Mouse (Mus musculus) midbrain, postnatal 0 days (tissue): ENCODE results near the gene Tnni3. TPM values are rescaled to one million over a fixed set of nuclear protein-coding genes. Genes with fewer than 3 reads are reported as not detected.

Experiments
- ATAC-seq: fragments of 200-750 bp; cut with Nextera tagmentation; 2 replicates; pipeline ENCODE4 v1.8.0; 2017; ENCODE audit warnings: moderate number of reproducible peaks, mild to moderate bottlenecking, moderate TSS enrichment, moderate library complexity; ENCODE audit not compliant: low FRiP score
- DNase-seq: peaks from one replicate; pipeline ENCODE4 v3.0.0-alpha.2; 2015; ENCODE audit warnings: low spot score
- H3K27ac ChIP-seq: fragments of 300-500 bp; sonication (generic); 2 replicates; pipeline ENCODE4 v1.5.1; 2014; ENCODE audit warnings: low read depth, mild to moderate bottlenecking, low read length, mixed read lengths
- H3K27me3 ChIP-seq: fragments of 300-500 bp; sonication (generic); 2 replicates; pipeline ENCODE4 v1.6.1; 2014; ENCODE audit warnings: low read length, control low read depth, mixed read lengths; ENCODE audit not compliant: insufficient read depth
- H3K36me3 ChIP-seq: fragments of 300-500 bp; sonication (generic); 2 replicates; pipeline ENCODE4 v1.6.1; 2014; ENCODE audit warnings: low read length, control low read depth, mixed read lengths; ENCODE audit not compliant: insufficient read depth
- H3K4me1 ChIP-seq: fragments of 300-500 bp; sonication (generic); 2 replicates; pipeline ENCODE4 v1.6.1; 2014; ENCODE audit warnings: mild to moderate bottlenecking, control low read depth, antibody characterized with exemption, low read length, mixed read lengths; ENCODE audit not compliant: insufficient read depth
- H3K4me2 ChIP-seq: fragments of 300-500 bp; sonication (generic); 2 replicates; pipeline ENCODE4 v1.6.1; 2014; ENCODE audit warnings: low read depth, mild to moderate bottlenecking, low read length, mixed read lengths; ENCODE audit not compliant: poor library complexity, severe bottlenecking
- H3K4me3 ChIP-seq: fragments of 300-500 bp; sonication (generic); 2 replicates; pipeline ENCODE4 v1.5.1; 2014; ENCODE audit warnings: low read depth, mild to moderate bottlenecking, low read length, moderate library complexity
- H3K9ac ChIP-seq: fragments of 300-500 bp; sonication (generic); replicated peaks from 2 replicates; pipeline ENCODE4 v1.6.1; 2014; ENCODE audit warnings: mild to moderate bottlenecking, low read length, moderate library complexity, mixed read lengths; ENCODE audit not compliant: poor library complexity, severe bottlenecking
- H3K9me3 ChIP-seq: fragments of 300-500 bp; sonication (generic); 2 replicates; pipeline ENCODE4 v1.6.1; 2016; ENCODE audit warnings: low read length, control low read depth
- CTCF ChIP-seq: IDR thresholded peaks from 2 replicates; pipeline ENCODE4 v1.5.1; 2016; ENCODE audit warnings: antibody characterized with exemption, mild to moderate bottlenecking
- WGBS: fragments of 180-500 bp; shearing (Covaris S2); extraction: QIAGEN DNeasy Blood & Tissue Kit; methylation state at CpG from one replicate; pipeline ENCODE4 v1.1.7; 2014; 5-methylcytosine and 5-hydroxymethylcytosine counted together
- polyA plus RNA-seq: library from polyadenylated mRNA; unstranded; fragments of >200 nt; fragmentation: Nextera tagmentation; extraction: Ambion mirVana; gene quantifications from 2 replicates; pipeline ENCODE4 v1.2.1, GENCODE M21; 2015
- total RNA-seq: library from RNA; depleted of rRNA; stranded (reverse); fragments of >200 nt; gene quantifications from 2 replicates; pipeline ENCODE4 v1.2.3, GENCODE M21; 2014

Tnni3 gene
- total and polyA plus RNA-seq, 2 experiments from 2014 or later = 1.7 to 4.1 TPM

- 23% methylated on average over 40 of the region's 40 CpGs for WGBS
- H3K4me2 ChIP-seq = peak overlapping the region; percentile 53
- H3K4me1 ChIP-seq = peaks cover 4% of the 10 kb centered on the region; the same call in 1 of the 2 replicates
- peak; percentile 92 for DNase-seq
- peak overlapping the region; percentile 25 for H3K4me3 ChIP-seq
- H3K27ac ChIP-seq = no peak overlapping the region
- 0 out of 2 replicates have a peak, but pooled peaks cover 1% of the 10 kb centered on the region for H3K27me3 ChIP-seq
- no peaks in the 10 kb centered on the region for H3K36me3 ChIP-seq
- peak; percentile 89 for ATAC-seq
- peak; percentile 87 for TF ChIP-seq CTCF
- peak overlapping the region; percentile 50 for H3K9ac ChIP-seq
- no peaks in the 10 kb centered on the region for H3K9me3 ChIP-seq
Observed at GRCm38 (mm10) chr7:4526341-4527301, 2.6 kb upstream of the Tnni3 start.

GRCm38 (mm10) chr7:4523205-4524130 is 561 bp downstream of the Tnni3 start:
- TF ChIP-seq CTCF = no peak
- 93% methylated on average over 33 of the region's 33 CpGs for WGBS
- H3K9ac ChIP-seq = no peak overlapping the region
- peaks cover 4% of the 10 kb centered on the region; the same call in 1 of the 2 replicates for H3K4me1 ChIP-seq
- DNase-seq (no peak), ATAC-seq (no peak)
- H3K4me3 ChIP-seq = no peak overlapping the region
- H3K27me3 ChIP-seq = 0 out of 2 replicates have a peak, but pooled peaks cover 2% of the 10 kb centered on the region
- no peaks in the 10 kb centered on the region for H3K36me3 ChIP-seq
- no peaks in the 10 kb centered on the region for H3K9me3 ChIP-seq
- H3K27ac ChIP-seq = no peak overlapping the region
- no peak overlapping the region for H3K4me2 ChIP-seq

GRCm38 (mm10) chr7:4522292-4522691 is 1.7 kb downstream of the Tnni3 start:
- H3K9me3 ChIP-seq = no peaks in the 10 kb centered on the region
- no peak overlapping the region for H3K9ac ChIP-seq
- DNase-seq (no peak), ATAC-seq (no peak)
- WGBS = 77% methylated on average over 6 of the region's 6 CpGs
- H3K4me2 ChIP-seq = no peak overlapping the region
- 0 out of 2 replicates have a peak, but pooled peaks cover 2% of the 10 kb centered on the region for H3K27me3 ChIP-seq
- no peak for TF ChIP-seq CTCF
- H3K4me3 ChIP-seq = no peak overlapping the region
- no peak overlapping the region for H3K27ac ChIP-seq
- H3K36me3 ChIP-seq = no peaks in the 10 kb centered on the region
- H3K4me1 ChIP-seq = peaks cover 4% of the 10 kb centered on the region; the same call in 1 of the 2 replicates

- 0 out of 2 replicates have a peak, but pooled peaks have one; percentile 28 for TF ChIP-seq CTCF
- Histone ChIP-seq H3K27ac (no peak overlapping the region), H3K4me2 (peak overlapping the region; percentile 44), H3K9me3 (no peaks in the 10 kb centered on the region), H3K9ac (no peak overlapping the region), H3K36me3 (no peaks in the 10 kb centered on the region), H3K27me3 (0 out of 2 replicates have a peak, but pooled peaks cover 2% of the 10 kb centered on the region), H3K4me3 (peak overlapping the region; percentile 17; the same call in 1 of the 2 replicates), H3K4me1 (no peaks in the 10 kb centered on the region)
- DNase-seq (no peak), ATAC-seq (no peak)
- WGBS = 37% methylated on average over 32 of the region's 32 CpGs
Observed at GRCm38 (mm10) chr7:4521231-4522003, 2.6 kb downstream of the Tnni3 start.

- no peak overlapping the region for H3K4me2 ChIP-seq
- no peaks in the 10 kb centered on the region for H3K9me3 ChIP-seq
- no peaks in the 10 kb centered on the region for H3K36me3 ChIP-seq
- no peak for TF ChIP-seq CTCF
- H3K27me3 ChIP-seq = 0 out of 2 replicates have a peak, but pooled peaks cover 2% of the 10 kb centered on the region
- ATAC-seq (no peak), DNase-seq (no peak)
- H3K9ac ChIP-seq = no peak overlapping the region
- no peak overlapping the region for H3K27ac ChIP-seq
- 80% methylated on average over 1 of the region's 1 CpGs for WGBS
- H3K4me1 ChIP-seq = no peaks in the 10 kb centered on the region
- no peak overlapping the region for H3K4me3 ChIP-seq
Observed at GRCm38 (mm10) chr7:4518487-4518886, 5.5 kb downstream of the Tnni3 start.
